Mouse (Mus musculus) midbrain, embryonic 16.5 days (tissue): Measurements from ENCODE around the gene Ptprt. TPM values are rescaled to one million over a fixed set of nuclear protein-coding genes. Genes with fewer than 3 reads are reported as not detected.

Experiments
- ATAC-seq: fragments of 200-750 bp; cut with Nextera tagmentation; 2 replicates; pipeline ENCODE4 v1.8.0; 2017; ENCODE audit warnings: moderate TSS enrichment
- H3K27ac ChIP-seq: fragments of 300-500 bp; sonication (generic); 2 replicates; pipeline ENCODE4 v1.5.1; 2014; ENCODE audit warnings: mild to moderate bottlenecking, low read length, mixed read lengths
- H3K27me3 ChIP-seq: fragments of 300-500 bp; sonication (generic); 2 replicates; pipeline ENCODE4 v1.6.1; 2014; ENCODE audit warnings: low read depth, low read length, mixed read lengths; ENCODE audit not compliant: control insufficient read depth, insufficient read depth
- H3K36me3 ChIP-seq: fragments of 300-500 bp; sonication (generic); 2 replicates; pipeline ENCODE4 v1.6.1; 2014; ENCODE audit warnings: mild to moderate bottlenecking, low read length, moderate library complexity, mixed read lengths; ENCODE audit not compliant: control insufficient read depth, insufficient read depth
- H3K4me1 ChIP-seq: fragments of 300-500 bp; sonication (generic); 2 replicates; pipeline ENCODE4 v1.6.1; 2014; ENCODE audit warnings: mild to moderate bottlenecking, low read length, mixed read lengths; ENCODE audit not compliant: control insufficient read depth, insufficient read depth
- H3K4me2 ChIP-seq: fragments of 300-500 bp; sonication (generic); 2 replicates; pipeline ENCODE4 v1.6.1; 2014; ENCODE audit warnings: mild to moderate bottlenecking, low read length, mixed read lengths
- H3K4me3 ChIP-seq: fragments of 300-500 bp; sonication (generic); 2 replicates; pipeline ENCODE4 v1.5.1; 2014; ENCODE audit warnings: low read depth, mild to moderate bottlenecking, low read length, moderate library complexity, mixed read lengths
- H3K9ac ChIP-seq: fragments of 300-500 bp; sonication (generic); 2 replicates; pipeline ENCODE4 v1.6.1; 2014; ENCODE audit warnings: low read depth, low read length, mixed read lengths
- H3K9me3 ChIP-seq: fragments of 300-500 bp; sonication (generic); replicated peaks from 2 replicates; pipeline ENCODE4 v1.6.1; 2014; ENCODE audit warnings: mild to moderate bottlenecking, low read length, mixed read lengths; ENCODE audit not compliant: control insufficient read depth, poor library complexity, severe bottlenecking
- WGBS: fragments of 180-500 bp; shearing (Covaris S2); extraction: QIAGEN DNeasy Blood & Tissue Kit; methylation state at CpG from one replicate; pipeline ENCODE4 v1.1.7; 2014; 5-methylcytosine and 5-hydroxymethylcytosine counted together
- polyA plus RNA-seq: library from polyadenylated mRNA; unstranded; fragments of >200 nt; fragmentation: Nextera tagmentation; extraction: Ambion mirVana; gene quantifications from 2 replicates; pipeline ENCODE4 v1.2.1, GENCODE M21; 2015

The Ptprt gene
- polyA plus RNA-seq, 1 experiment from 2014 or later, result 12.4 TPM

DNA sequence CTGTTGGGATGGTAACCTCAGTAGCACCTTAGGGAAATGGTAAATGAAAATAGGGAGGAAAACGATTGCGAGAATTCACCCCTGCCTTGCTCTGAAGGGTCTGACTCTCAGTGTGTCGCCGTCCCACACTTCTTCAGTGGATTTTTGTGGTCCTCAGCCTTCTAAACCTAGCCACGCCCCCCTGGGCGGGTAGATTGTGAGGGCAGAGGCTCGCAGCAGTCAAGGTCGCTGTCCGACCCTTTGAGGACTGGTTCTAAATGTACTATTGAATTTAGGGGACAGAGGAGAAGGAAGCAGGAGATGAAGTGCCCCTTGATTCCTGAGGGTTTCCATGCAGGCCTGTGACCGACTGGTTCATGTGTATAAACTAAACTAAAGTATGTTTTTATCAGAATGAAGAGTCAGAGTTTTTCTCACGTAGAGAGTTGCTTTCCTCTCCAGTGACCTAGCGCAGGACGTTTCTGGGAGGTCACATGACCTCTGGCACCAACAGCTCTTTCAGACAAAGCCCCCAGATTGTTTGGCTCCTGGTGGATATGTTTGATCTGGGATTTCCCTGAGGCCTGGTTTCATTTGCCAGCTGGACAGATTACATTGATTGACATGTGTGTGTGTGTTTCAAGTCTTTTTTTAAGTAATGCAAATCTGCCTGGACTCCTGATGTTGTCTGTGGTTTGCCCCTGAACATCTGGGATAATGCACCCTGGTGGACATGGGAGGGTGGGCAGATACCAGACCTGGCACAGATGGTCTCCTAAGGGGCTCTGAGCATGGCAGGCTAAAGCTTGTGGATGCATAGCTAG is 1161.6 kb downstream of the Ptprt start:
- H3K27me3 ChIP-seq, result no peaks in the 10 kb centered on the region
- ATAC-seq, result no peak
- H3K9ac ChIP-seq, result peak overlapping the region; percentile 52
- no peak overlapping the region for H3K27ac ChIP-seq
- peaks cover 2% of the 10 kb centered on the region; the same call in 1 of the 2 replicates for H3K4me1 ChIP-seq
- no peaks in the 10 kb centered on the region for H3K9me3 ChIP-seq
- WGBS, result 3% methylated on average over 13 of the region's 13 CpGs
- H3K4me2 ChIP-seq, result peak overlapping the region; percentile 52
- H3K36me3 ChIP-seq, result no peaks in the 10 kb centered on the region
- peak overlapping the region; percentile 37 for H3K4me3 ChIP-seq

DNA sequence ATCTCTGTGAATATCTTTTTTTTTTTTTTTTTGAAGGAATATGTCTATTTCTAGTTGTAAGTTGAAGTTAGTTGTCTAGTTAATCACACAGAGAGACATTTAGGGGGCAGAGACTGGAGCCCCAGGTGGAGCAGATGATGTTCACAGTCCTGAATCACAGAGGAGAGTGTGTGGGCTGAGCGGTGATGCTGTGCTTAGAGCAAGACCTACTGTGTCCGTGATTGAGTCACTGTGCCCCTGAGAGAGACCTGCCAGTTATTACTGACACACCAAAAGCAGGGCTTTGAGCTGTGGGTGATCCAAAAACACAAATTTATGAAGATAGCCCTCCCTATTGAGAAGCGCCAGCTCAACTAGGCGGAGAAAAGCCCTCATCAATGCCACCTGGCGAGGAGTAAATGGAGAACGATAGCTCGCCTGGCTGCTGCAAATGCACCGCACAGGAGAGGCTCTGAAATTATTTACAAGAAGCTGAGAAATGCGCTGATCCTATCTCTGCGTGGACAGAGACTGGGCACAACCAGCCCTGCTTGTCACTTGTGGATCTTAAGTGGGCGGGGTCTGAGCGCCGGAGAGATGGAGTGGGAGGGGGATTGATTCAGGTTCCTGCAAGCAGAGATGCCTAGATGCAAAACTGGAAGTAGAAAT is 1162.4 kb downstream of the Ptprt start:
- Histone ChIP-seq H3K27me3 (no peaks in the 10 kb centered on the region), H3K4me3 (peak overlapping the region; percentile 37), H3K9ac (peak overlapping the region; percentile 52), H3K27ac (0 out of 2 replicates have a peak overlapping the region, but pooled peaks have one; percentile 19), H3K4me1 (peaks cover 2% of the 10 kb centered on the region; the same call in 1 of the 2 replicates), H3K9me3 (no peaks in the 10 kb centered on the region), H3K4me2 (peak overlapping the region; percentile 52), H3K36me3 (no peaks in the 10 kb centered on the region)
- ATAC-seq, result peak; percentile 72; the same call in 1 of the 2 replicates
- 11% methylated on average over 13 of the region's 13 CpGs for WGBS

DNA sequence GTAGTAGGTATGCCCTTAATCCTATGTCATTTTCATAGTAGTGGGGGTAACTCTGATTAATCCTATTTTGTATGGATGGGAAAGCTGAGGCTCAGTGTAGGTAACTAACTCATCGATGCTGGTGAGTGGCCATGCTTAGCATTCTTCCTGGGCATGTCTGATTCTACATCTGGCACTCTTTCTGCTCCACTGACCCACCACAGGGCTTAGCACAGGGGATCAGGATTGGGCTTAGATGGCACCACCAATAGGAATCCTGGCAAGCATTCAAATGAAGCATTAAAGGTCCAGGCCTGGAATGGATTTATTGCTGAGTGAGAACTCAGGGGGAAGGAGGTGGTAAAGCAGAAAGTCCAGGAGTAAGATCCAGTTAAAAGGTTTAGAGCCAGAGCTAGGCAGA is 1179.2 kb downstream of the Ptprt start:
- Histone ChIP-seq H3K9me3 (no peaks in the 10 kb centered on the region; the same call in 1 of the 2 replicates), H3K4me2 (no peak overlapping the region), H3K9ac (no peak overlapping the region), H3K27me3 (no peaks in the 10 kb centered on the region), H3K36me3 (no peaks in the 10 kb centered on the region), H3K27ac (no peak overlapping the region), H3K4me1 (no peaks in the 10 kb centered on the region), H3K4me3 (no peak overlapping the region)
- ATAC-seq, result no peak
- WGBS, result 59% methylated on average over 1 of the region's 1 CpGs

DNA sequence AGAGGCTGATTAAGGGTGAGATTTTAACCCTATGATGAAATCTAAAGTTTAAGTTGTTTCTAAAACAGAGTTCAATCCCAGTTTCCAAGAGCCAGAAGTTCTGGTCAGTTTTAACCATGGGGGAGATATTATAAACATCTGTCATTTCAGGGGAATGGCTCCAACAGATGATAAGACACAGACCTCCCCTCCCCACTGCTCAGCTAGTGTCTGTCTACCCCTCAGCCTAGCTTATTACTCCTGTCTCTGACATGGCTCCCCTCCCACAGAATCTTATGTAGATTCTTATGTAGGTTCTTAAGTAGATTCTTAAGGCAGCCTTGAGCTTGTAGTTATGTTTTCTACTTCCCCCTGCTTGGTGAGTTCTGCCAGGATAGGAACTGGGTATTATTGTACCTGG is 1180.5 kb downstream of the Ptprt start:
- Histone ChIP-seq H3K27me3 (no peaks in the 10 kb centered on the region), H3K4me3 (no peak overlapping the region), H3K9me3 (no peaks in the 10 kb centered on the region; the same call in 1 of the 2 replicates), H3K4me2 (no peak overlapping the region), H3K4me1 (no peaks in the 10 kb centered on the region), H3K36me3 (no peaks in the 10 kb centered on the region), H3K9ac (no peak overlapping the region), H3K27ac (no peak overlapping the region)
- ATAC-seq, result no peak
